In the genomic region with DNA sequence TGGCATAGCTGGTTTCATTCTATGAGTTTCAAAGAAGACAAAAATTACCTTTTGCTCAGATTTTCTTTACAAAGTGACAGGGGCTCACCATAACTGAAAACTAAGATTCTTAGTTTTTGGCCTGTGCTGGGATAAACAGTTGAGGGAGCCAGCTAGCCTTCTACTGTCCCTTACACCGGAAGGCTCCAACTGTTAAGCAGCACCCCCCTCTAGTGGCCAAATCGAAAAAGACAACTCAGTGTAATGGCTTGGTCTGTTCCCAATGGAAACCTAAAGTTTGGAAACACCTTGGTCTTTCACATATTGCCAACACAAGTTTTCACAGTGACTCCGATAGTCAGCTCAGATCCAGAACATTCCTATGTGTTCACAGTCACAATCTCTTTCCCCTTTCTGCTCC, we compare ENCODE assay signal across 9 mouse cellular contexts.
DNase-seq lines count a peak whose midpoint lies in the region; ATAC-seq and TF ChIP-seq lines count a peak whose summit lies in the region.
"Had no signal": no experiment of that assay in that cellular context is flagged by ENCODE, and none has a peak within 500 bp of the region (broad histone marks: within the 10 kb centered on the region; RNA-seq: fewer than 3 reads in every experiment).

No protein-coding gene starts in this region.

- H3K9me3 ChIP-seq in embryonic facial prominence, embryonic 10.5 days = no peaks in the 10 kb centered on the region
- H3K9me3 ChIP-seq in kidney, embryonic 14.5 days (ENCODE audit: control insufficient read depth, low read length) = no peaks in the 10 kb centered on the region
- no peaks in the 10 kb centered on the region for H3K9me3 ChIP-seq in limb, embryonic 13.5 days
- H3K9me3 ChIP-seq: embryonic facial prominence, embryonic 12.5 days had no signal

- no peaks in the 10 kb centered on the region for H3K27me3 ChIP-seq in C2C12 (ENCODE audit: control insufficient read depth, insufficient read depth, insufficient read length)
- H3K27me3 ChIP-seq in embryonic facial prominence, embryonic 10.5 days (replicated peaks; ENCODE audit: low read depth, poor library complexity, severe bottlenecking) = no peaks in the 10 kb centered on the region
- no peaks in the 10 kb centered on the region for H3K27me3 ChIP-seq in kidney, embryonic 14.5 days (ENCODE audit: control insufficient read depth, insufficient read depth, low read length)
- H3K27me3 ChIP-seq in limb, embryonic 13.5 days = peaks cover 10% of the 10 kb centered on the region
- H3K27me3 ChIP-seq: embryonic facial prominence, embryonic 12.5 days had no signal

- no peak overlapping the region for H3K27ac ChIP-seq in embryonic facial prominence, embryonic 10.5 days (replicated peaks)
- no peak overlapping the region for H3K27ac ChIP-seq in kidney, embryonic 14.5 days (ENCODE audit: low read depth, low read length)
- no peak overlapping the region for H3K27ac ChIP-seq in limb, embryonic 13.5 days
- H3K27ac ChIP-seq: embryonic facial prominence, embryonic 12.5 days had no signal

- H3ac ChIP-seq in C2C12 (ENCODE audit: control insufficient read depth, insufficient read length, low read depth) = no peak overlapping the region

- TF ChIP-seq CTCF in C2C12 (IDR thresholded peaks at IDR 0.05; ENCODE audit: control insufficient read depth, insufficient read depth, insufficient read length) = peak; percentile 30

- 13% methylated on average over 3 of the region's 3 CpGs for WGBS in embryonic facial prominence, embryonic 10.5 days
- WGBS in kidney, embryonic 14.5 days = 11% methylated on average over 3 of the region's 3 CpGs
- WGBS in limb, embryonic 13.5 days = 8% methylated on average over 3 of the region's 3 CpGs

- H3K4me1 ChIP-seq in embryonic facial prominence, embryonic 10.5 days = no peaks in the 10 kb centered on the region
- H3K4me1 ChIP-seq in kidney, embryonic 14.5 days (ENCODE audit: control insufficient read depth, insufficient read depth, low read length) = no peaks in the 10 kb centered on the region
- H3K4me1 ChIP-seq in limb, embryonic 13.5 days = peaks cover 3% of the 10 kb centered on the region; the same call in 1 of the 2 replicates
- H3K4me1 ChIP-seq: embryonic facial prominence, embryonic 12.5 days had no signal

- H3K9ac ChIP-seq in kidney, embryonic 14.5 days (ENCODE audit: low read depth, low read length) = no peak overlapping the region
- no peak overlapping the region for H3K9ac ChIP-seq in limb, embryonic 13.5 days
- H3K9ac ChIP-seq: embryonic facial prominence, embryonic 12.5 days had no signal

- H3K4me2 ChIP-seq in kidney, embryonic 14.5 days (replicated peaks; ENCODE audit: low read depth, low read length) = no peak overlapping the region
- no peak overlapping the region for H3K4me2 ChIP-seq in limb, embryonic 13.5 days (replicated peaks)
- H3K4me2 ChIP-seq: embryonic facial prominence, embryonic 12.5 days had no signal

- no peaks in the 10 kb centered on the region for H3K36me3 ChIP-seq in C2C12 (ENCODE audit: control insufficient read depth, insufficient read depth)
- H3K36me3 ChIP-seq in embryonic facial prominence, embryonic 10.5 days (replicated peaks) = no peaks in the 10 kb centered on the region
- no peaks in the 10 kb centered on the region for H3K36me3 ChIP-seq in kidney, embryonic 14.5 days (ENCODE audit: control insufficient read depth, insufficient read depth, low read length)
- no peaks in the 10 kb centered on the region for H3K36me3 ChIP-seq in limb, embryonic 13.5 days
- H3K36me3 ChIP-seq: embryonic facial prominence, embryonic 12.5 days had no signal

- no peaks in the 10 kb centered on the region for H3K79me2 ChIP-seq in C2C12 (ENCODE audit: control insufficient read depth, insufficient read depth)

- peak; percentile 77 for DNase-seq in adrenal gland, postnatal 25 days
- DNase-seq in embryonic facial prominence, embryonic 10.5 days (ENCODE audit: low spot score) = peak; percentile 84
- peak; percentile 79 for DNase-seq in heart, adult 8-10 months (ENCODE audit: low spot score)
- DNase-seq in naive thymus-derived CD4-positive, alpha-beta T cell, adult 2 months (ENCODE audit: low read depth) = peak; percentile 78
- peak; percentile 66 to 87 for DNase-seq in spleen, postnatal 4 days (ENCODE audit: low spot score in 2 of 2)

- ATAC-seq in kidney, embryonic 14.5 days (ENCODE audit: low FRiP score, low TSS enrichment) = peak; percentile 85; the same call in 1 of the 2 replicates
- peak; percentile 87; the same call in 1 of the 2 replicates for ATAC-seq in limb, embryonic 13.5 days (ENCODE audit: low FRiP score, low read depth)

- no peaks in the 10 kb centered on the region for H3K79me3 ChIP-seq in C2C12 (ENCODE audit: low read depth)

- H3K4me3 ChIP-seq in C2C12 (ENCODE audit: insufficient read depth, poor library complexity, severe bottlenecking) = no peak overlapping the region
- H3K4me3 ChIP-seq in embryonic facial prominence, embryonic 10.5 days = no peak overlapping the region
- H3K4me3 ChIP-seq in kidney, embryonic 14.5 days (ENCODE audit: low read length) = no peak overlapping the region
- no peak overlapping the region for H3K4me3 ChIP-seq in limb, embryonic 13.5 days
- H3K4me3 ChIP-seq: embryonic facial prominence, embryonic 12.5 days had no signal

TF ChIP-seq in C2C12, 6 proteins besides CTCF, POLR2A, EP300 and RAD21:
- TF ChIP-seq MYOG (IDR thresholded peaks at IDR 0.05; ENCODE audit: control insufficient read depth, extremely low read depth, insufficient read length) (no peak), USF1 (IDR thresholded peaks at IDR 0.05; ENCODE audit: low read depth) (no peak), CEBPB (IDR thresholded peaks at IDR 0.05; ENCODE audit: low read depth) (no peak), FOSL1 (IDR thresholded peaks at IDR 0.05; ENCODE audit: insufficient read depth, low read length, poor library complexity, severe bottlenecking) (no peak), MAX (IDR thresholded peaks at IDR 0.05) (no peak), MYOD1 (IDR thresholded peaks at IDR 0.05; ENCODE audit: control insufficient read depth, insufficient read length, low read depth) (no peak)
TF ChIP-seq in C2C12: peak in this region for 0.
